Mouse (Mus musculus): ENCODE results near the gene Tff3. TPM values are rescaled to one million over a fixed set of nuclear protein-coding genes. Genes with fewer than 3 reads are reported as not detected.

Tff3 gene
- polyA plus RNA-seq, 1 experiment from 2014 or later: not detected

- no peak overlapping the region for H3K4me2 ChIP-seq (ENCODE audit: low read depth, low read length)
- H3K27me3 ChIP-seq (ENCODE audit: control insufficient read depth, insufficient read depth, low read length): no peaks in the 10 kb centered on the region
- ATAC-seq (replicated peaks; ENCODE audit: insufficient number of reproducible peaks, low FRiP score, low TSS enrichment, low read depth) (no peak), DNase-seq (ENCODE audit: low spot score) (no peak)
- H3K4me1 ChIP-seq (ENCODE audit: control insufficient read depth, insufficient read depth, low read length): no peaks in the 10 kb centered on the region
- H3K9me3 ChIP-seq (replicated peaks; ENCODE audit: control insufficient read depth, low read length): no peaks in the 10 kb centered on the region
- WGBS: 89% methylated on average over 5 of the region's 5 CpGs
- no peaks in the 10 kb centered on the region for H3K36me3 ChIP-seq (replicated peaks; ENCODE audit: control insufficient read depth, insufficient read depth, low read depth, low read length)
- H3K27ac ChIP-seq (replicated peaks; ENCODE audit: low read depth, low read length): no peak overlapping the region
- no peak overlapping the region for H3K9ac ChIP-seq (replicated peaks; ENCODE audit: low read length)
- H3K4me3 ChIP-seq (ENCODE audit: low read depth, low read length): no peak overlapping the region
Measured at GRCm38 (mm10) chr17:31117946-31118345, 11.5 kb downstream of the Tff3 start.

- Histone ChIP-seq H3K27me3 (ENCODE audit: control insufficient read depth, insufficient read depth, low read length) (no peaks in the 10 kb centered on the region), H3K36me3 (replicated peaks; ENCODE audit: control insufficient read depth, insufficient read depth, low read depth, low read length) (no peaks in the 10 kb centered on the region), H3K9ac (replicated peaks; ENCODE audit: low read length) (no peak overlapping the region), H3K9me3 (replicated peaks; ENCODE audit: control insufficient read depth, low read length) (no peaks in the 10 kb centered on the region), H3K27ac (replicated peaks; ENCODE audit: low read depth, low read length) (no peak overlapping the region), H3K4me1 (ENCODE audit: control insufficient read depth, insufficient read depth, low read length) (no peaks in the 10 kb centered on the region), H3K4me3 (ENCODE audit: low read depth, low read length) (no peak overlapping the region), H3K4me2 (ENCODE audit: low read depth, low read length) (no peak overlapping the region)
- DNase-seq (ENCODE audit: low spot score): no peak
- WGBS: 66% methylated on average over 6 of the region's 6 CpGs
- no peak for ATAC-seq (replicated peaks; ENCODE audit: insufficient number of reproducible peaks, low FRiP score, low TSS enrichment, low read depth)
Measured at GRCm38 (mm10) chr17:31116063-31116462, 13.4 kb downstream of the Tff3 start.

- Histone ChIP-seq H3K4me2 (ENCODE audit: low read depth, low read length) (no peak overlapping the region), H3K27me3 (ENCODE audit: control insufficient read depth, insufficient read depth, low read length) (no peaks in the 10 kb centered on the region), H3K36me3 (replicated peaks; ENCODE audit: control insufficient read depth, insufficient read depth, low read depth, low read length) (no peaks in the 10 kb centered on the region), H3K27ac (replicated peaks; ENCODE audit: low read depth, low read length) (no peak overlapping the region), H3K4me3 (ENCODE audit: low read depth, low read length) (no peak overlapping the region), H3K4me1 (ENCODE audit: control insufficient read depth, insufficient read depth, low read length) (no peaks in the 10 kb centered on the region), H3K9me3 (replicated peaks; ENCODE audit: control insufficient read depth, low read length) (no peaks in the 10 kb centered on the region), H3K9ac (replicated peaks; ENCODE audit: low read length) (no peak overlapping the region; the same call in 1 of the 2 replicates)
- WGBS: 44% methylated on average over 9 of the region's 9 CpGs
- ATAC-seq (replicated peaks; ENCODE audit: insufficient number of reproducible peaks, low FRiP score, low TSS enrichment, low read depth) (0 out of 2 replicates have a peak, but pooled peaks have one; percentile 46), DNase-seq (ENCODE audit: low spot score) (peak; percentile 38)
Measured at GRCm38 (mm10) chr17:31113191-31113856, 16.1 kb downstream of the Tff3 start.

- 93% methylated on average over 15 of the region's 15 CpGs for whole genome bisulfite sequencing
- Histone ChIP-seq H3K4me2 (ENCODE audit: low read depth, low read length) (no peak overlapping the region), H3K4me1 (ENCODE audit: control insufficient read depth, insufficient read depth, low read length) (no peaks in the 10 kb centered on the region), H3K27me3 (ENCODE audit: control insufficient read depth, insufficient read depth, low read length) (no peaks in the 10 kb centered on the region), H3K27ac (replicated peaks; ENCODE audit: low read depth, low read length) (no peak overlapping the region), H3K9me3 (replicated peaks; ENCODE audit: control insufficient read depth, low read length) (no peaks in the 10 kb centered on the region), H3K9ac (replicated peaks; ENCODE audit: low read length) (no peak overlapping the region), H3K4me3 (ENCODE audit: low read depth, low read length) (no peak overlapping the region), H3K36me3 (replicated peaks; ENCODE audit: control insufficient read depth, insufficient read depth, low read depth, low read length) (no peaks in the 10 kb centered on the region)
- no peak for ATAC-seq (replicated peaks; ENCODE audit: insufficient number of reproducible peaks, low FRiP score, low TSS enrichment, low read depth)
- DNase-seq (ENCODE audit: low spot score): no peak
Measured at GRCm38 (mm10) chr17:31108388-31108787, 21.1 kb downstream of the Tff3 start.

GRCm38 (mm10) chr17:31103823-31104222, 25.6 kb downstream of the Tff3 start:
- H3K36me3 ChIP-seq (replicated peaks; ENCODE audit: control insufficient read depth, insufficient read depth, low read depth, low read length): no peaks in the 10 kb centered on the region
- no peak overlapping the region for H3K4me3 ChIP-seq (ENCODE audit: low read depth, low read length)
- H3K27me3 ChIP-seq (ENCODE audit: control insufficient read depth, insufficient read depth, low read length): no peaks in the 10 kb centered on the region
- ATAC-seq (replicated peaks; ENCODE audit: insufficient number of reproducible peaks, low FRiP score, low TSS enrichment, low read depth) (no peak), DNase-seq (ENCODE audit: low spot score) (no peak)
- H3K4me2 ChIP-seq (ENCODE audit: low read depth, low read length): no peak overlapping the region
- H3K27ac ChIP-seq (replicated peaks; ENCODE audit: low read depth, low read length): no peak overlapping the region
- H3K9me3 ChIP-seq (replicated peaks; ENCODE audit: control insufficient read depth, low read length): no peaks in the 10 kb centered on the region
- no peaks in the 10 kb centered on the region for H3K4me1 ChIP-seq (ENCODE audit: control insufficient read depth, insufficient read depth, low read length)
- WGBS: 88% methylated on average over 8 of the region's 8 CpGs
- no peak overlapping the region for H3K9ac ChIP-seq (replicated peaks; ENCODE audit: low read length)

GRCm38 (mm10) chr17:31103007-31103570, 26.4 kb downstream of the Tff3 start:
- H3K9ac ChIP-seq (replicated peaks; ENCODE audit: low read length): no peak overlapping the region
- no peaks in the 10 kb centered on the region for H3K4me1 ChIP-seq (ENCODE audit: control insufficient read depth, insufficient read depth, low read length)
- H3K4me2 ChIP-seq (ENCODE audit: low read depth, low read length): no peak overlapping the region
- H3K27ac ChIP-seq (replicated peaks; ENCODE audit: low read depth, low read length): no peak overlapping the region
- ATAC-seq (replicated peaks; ENCODE audit: insufficient number of reproducible peaks, low FRiP score, low TSS enrichment, low read depth) (no peak), DNase-seq (ENCODE audit: low spot score) (no peak)
- 85% methylated on average over 8 of the region's 8 CpGs for WGBS
- no peaks in the 10 kb centered on the region for H3K27me3 ChIP-seq (ENCODE audit: control insufficient read depth, insufficient read depth, low read length)
- H3K9me3 ChIP-seq (replicated peaks; ENCODE audit: control insufficient read depth, low read length): no peaks in the 10 kb centered on the region
- no peaks in the 10 kb centered on the region for H3K36me3 ChIP-seq (replicated peaks; ENCODE audit: control insufficient read depth, insufficient read depth, low read depth, low read length)
- no peak overlapping the region for H3K4me3 ChIP-seq (ENCODE audit: low read depth, low read length)

- Histone ChIP-seq H3K36me3 (replicated peaks; ENCODE audit: control insufficient read depth, insufficient read depth, low read depth, low read length) (no peaks in the 10 kb centered on the region), H3K9me3 (replicated peaks; ENCODE audit: control insufficient read depth, low read length) (no peaks in the 10 kb centered on the region), H3K27me3 (ENCODE audit: control insufficient read depth, insufficient read depth, low read length) (no peaks in the 10 kb centered on the region), H3K4me1 (ENCODE audit: control insufficient read depth, insufficient read depth, low read length) (no peaks in the 10 kb centered on the region), H3K27ac (replicated peaks; ENCODE audit: low read depth, low read length) (no peak overlapping the region), H3K9ac (replicated peaks; ENCODE audit: low read length) (no peak overlapping the region), H3K4me3 (ENCODE audit: low read depth, low read length) (no peak overlapping the region), H3K4me2 (ENCODE audit: low read depth, low read length) (no peak overlapping the region)
- WGBS: 81% methylated on average over 5 of the region's 5 CpGs
- DNase-seq (ENCODE audit: low spot score) (no peak), ATAC-seq (replicated peaks; ENCODE audit: insufficient number of reproducible peaks, low FRiP score, low TSS enrichment, low read depth) (no peak)
Measured at GRCm38 (mm10) chr17:31098788-31099187, 30.7 kb downstream of the Tff3 start.

GRCm38 (mm10) chr17:31096893-31097292, 32.6 kb downstream of the Tff3 start:
- H3K4me2 ChIP-seq (ENCODE audit: low read depth, low read length): no peak overlapping the region
- H3K9me3 ChIP-seq (replicated peaks; ENCODE audit: control insufficient read depth, low read length): no peaks in the 10 kb centered on the region
- 89% methylated on average over 2 of the region's 2 CpGs for whole genome bisulfite sequencing
- no peaks in the 10 kb centered on the region for H3K4me1 ChIP-seq (ENCODE audit: control insufficient read depth, insufficient read depth, low read length)
- H3K27me3 ChIP-seq (ENCODE audit: control insufficient read depth, insufficient read depth, low read length): no peaks in the 10 kb centered on the region
- no peak overlapping the region for H3K9ac ChIP-seq (replicated peaks; ENCODE audit: low read length)
- DNase-seq (ENCODE audit: low spot score) (no peak), ATAC-seq (replicated peaks; ENCODE audit: insufficient number of reproducible peaks, low FRiP score, low TSS enrichment, low read depth) (no peak)
- H3K36me3 ChIP-seq (replicated peaks; ENCODE audit: control insufficient read depth, insufficient read depth, low read depth, low read length): no peaks in the 10 kb centered on the region
- no peak overlapping the region for H3K4me3 ChIP-seq (ENCODE audit: low read depth, low read length)
- H3K27ac ChIP-seq (replicated peaks; ENCODE audit: low read depth, low read length): no peak overlapping the region

Data from embryonic facial prominence, embryonic 11.5 days (tissue).